Mouse (Mus musculus): ENCODE measurements around the gene Cd72. TPM values are rescaled to one million over a fixed set of nuclear protein-coding genes. Genes with fewer than 3 reads are reported as not detected.

Gene Cd72
- polyA plus RNA-seq, 1 experiment from 2014 or later, result 0.94 TPM

DNA sequence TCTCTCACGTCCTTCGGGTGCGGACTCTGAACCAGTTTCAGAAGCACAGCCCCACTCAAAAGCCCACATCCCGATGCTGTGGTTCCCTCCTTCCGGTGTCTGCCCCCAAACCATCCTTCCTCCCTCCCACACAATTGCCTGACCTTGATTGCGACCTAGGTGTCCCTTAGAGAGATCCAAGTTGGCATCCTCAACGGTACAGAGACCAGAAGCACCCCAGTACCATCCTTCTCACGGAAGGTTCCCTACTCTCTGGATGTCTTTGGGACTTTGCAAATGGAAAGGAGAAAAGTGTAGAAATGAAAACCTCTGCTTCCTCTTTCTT lies 24.1 kb upstream of the Cd72 start:
- H3K9ac ChIP-seq, result peak overlapping the region; percentile 57
- peaks cover 14% of the 10 kb centered on the region for H3K4me1 ChIP-seq (replicated peaks)
- ATAC-seq (ENCODE audit: insufficient read depth), result no peak; the same call in 1 of the 2 replicates
- H3K36me3 ChIP-seq (replicated peaks), result no peaks in the 10 kb centered on the region
- H3K9me3 ChIP-seq (replicated peaks), result no peaks in the 10 kb centered on the region
- H3K4me3 ChIP-seq (replicated peaks), result peak overlapping the region; percentile 57
- WGBS (ENCODE audit: insufficient replicate concordance), result 26% methylated on average over 8 of the region's 8 CpGs
- H3K27ac ChIP-seq (replicated peaks), result peak overlapping the region; percentile 57; the same call in 1 of the 2 replicates
- H3K27me3 ChIP-seq, result peaks cover 8% of the 10 kb centered on the region; the same call in 1 of the 2 replicates
- H3K4me2 ChIP-seq, result peak overlapping the region; percentile 72

DNA sequence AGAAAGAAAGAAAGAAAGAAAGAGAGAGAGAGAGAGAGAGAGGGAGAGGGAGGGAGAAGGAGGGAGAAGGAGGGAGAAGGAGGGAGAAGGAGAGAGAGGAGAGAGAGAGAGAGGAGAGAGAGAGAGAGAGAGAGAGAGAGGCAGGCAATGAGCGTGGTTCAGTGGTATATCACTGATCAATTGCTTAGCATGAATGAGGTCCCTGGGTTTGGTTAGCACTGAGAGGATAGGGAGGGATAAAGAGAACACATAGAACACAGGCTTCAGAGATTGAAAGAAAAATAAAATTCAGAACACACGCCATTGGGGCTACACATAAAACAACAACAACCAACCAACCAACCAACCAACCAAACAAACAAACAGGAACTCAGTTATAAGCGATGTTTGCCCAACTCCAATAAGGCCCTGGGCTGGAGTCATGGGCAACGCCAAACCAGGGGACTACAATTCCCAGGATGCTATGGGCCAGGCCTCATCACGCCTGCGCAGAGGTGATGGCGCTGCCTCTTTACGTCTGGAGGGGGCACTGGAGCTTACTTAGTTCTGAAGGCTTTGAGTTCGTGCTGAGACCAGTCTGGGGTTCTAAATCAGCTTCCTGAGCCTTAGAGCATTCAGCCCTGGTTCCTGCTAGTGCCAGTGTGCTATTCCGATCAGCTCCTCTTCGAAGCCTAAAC lies 23.6 kb upstream of the Cd72 start:
- H3K36me3 ChIP-seq (replicated peaks), result no peaks in the 10 kb centered on the region
- no peaks in the 10 kb centered on the region for H3K9me3 ChIP-seq (replicated peaks)
- peak overlapping the region; percentile 57 for H3K4me3 ChIP-seq (replicated peaks)
- H3K27ac ChIP-seq (replicated peaks), result peak overlapping the region; percentile 57; the same call in 1 of the 2 replicates
- ATAC-seq (ENCODE audit: insufficient read depth), result peak; percentile 86
- H3K4me1 ChIP-seq (replicated peaks), result peaks cover 14% of the 10 kb centered on the region
- peaks cover 4% of the 10 kb centered on the region; the same call in 1 of the 2 replicates for H3K27me3 ChIP-seq
- H3K4me2 ChIP-seq, result peak overlapping the region; percentile 72
- peak overlapping the region; percentile 57 for H3K9ac ChIP-seq
- 9% methylated on average over 11 of the region's 11 CpGs for WGBS (ENCODE audit: insufficient replicate concordance)

DNA sequence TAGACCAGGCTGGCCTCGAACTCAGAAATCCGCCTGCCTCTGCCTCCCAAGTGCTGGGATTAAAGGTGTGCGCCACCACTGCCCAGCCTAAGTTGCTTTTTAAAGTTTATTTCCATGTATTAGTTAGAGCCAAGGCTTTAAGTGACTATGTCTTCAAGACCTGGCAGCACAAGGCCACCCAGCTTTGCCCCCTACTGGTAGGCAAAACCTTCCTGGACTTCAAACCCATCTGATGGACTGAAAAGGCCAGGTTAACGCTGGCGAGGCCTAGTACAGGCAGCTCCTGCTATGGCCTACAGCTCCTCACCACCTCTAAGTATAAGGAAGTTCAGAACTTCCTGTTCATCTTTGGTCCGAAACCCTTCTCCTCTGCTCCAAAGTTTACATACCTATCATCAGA lies 22.2 kb upstream of the Cd72 start:
- Histone ChIP-seq H3K27ac (replicated peaks) (no peak overlapping the region), H3K9ac (no peak overlapping the region), H3K27me3 (no peaks in the 10 kb centered on the region; the same call in 1 of the 2 replicates), H3K9me3 (replicated peaks) (no peaks in the 10 kb centered on the region), H3K36me3 (replicated peaks) (no peaks in the 10 kb centered on the region), H3K4me1 (replicated peaks) (peaks cover 14% of the 10 kb centered on the region), H3K4me3 (replicated peaks) (no peak overlapping the region), H3K4me2 (no peak overlapping the region)
- no peak for ATAC-seq (ENCODE audit: insufficient read depth)
- WGBS (ENCODE audit: insufficient replicate concordance), result 67% methylated on average over 6 of the region's 6 CpGs

DNA sequence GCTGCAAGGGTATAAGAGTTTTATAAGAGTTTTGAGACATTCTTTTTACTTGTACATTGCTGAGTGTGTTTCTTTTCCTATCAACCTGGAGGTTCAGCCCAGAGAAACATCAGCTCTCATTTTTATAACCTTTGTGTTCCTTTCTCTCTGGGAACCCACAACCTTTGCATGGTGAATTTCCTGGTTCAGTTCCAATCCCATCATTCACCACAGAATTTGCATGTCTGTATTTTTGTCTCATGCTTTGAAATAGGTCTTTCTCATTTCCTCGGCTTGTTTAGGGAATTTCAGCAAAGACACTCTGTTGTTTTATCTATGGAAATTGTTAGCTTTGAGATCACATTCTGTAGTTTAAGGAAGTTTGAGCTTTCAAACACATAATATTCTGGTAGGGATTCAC lies 19.2 kb upstream of the Cd72 start:
- Histone ChIP-seq H3K4me1 (replicated peaks) (peaks cover 7% of the 10 kb centered on the region), H3K36me3 (replicated peaks) (no peaks in the 10 kb centered on the region), H3K27me3 (no peaks in the 10 kb centered on the region; the same call in 1 of the 2 replicates), H3K4me3 (replicated peaks) (no peak overlapping the region), H3K9me3 (replicated peaks) (no peaks in the 10 kb centered on the region), H3K9ac (no peak overlapping the region), H3K4me2 (no peak overlapping the region), H3K27ac (replicated peaks) (no peak overlapping the region)
- 40% methylated on average over 1 of the region's 1 CpGs for WGBS (ENCODE audit: insufficient replicate concordance)
- ATAC-seq (ENCODE audit: insufficient read depth), result no peak

DNA sequence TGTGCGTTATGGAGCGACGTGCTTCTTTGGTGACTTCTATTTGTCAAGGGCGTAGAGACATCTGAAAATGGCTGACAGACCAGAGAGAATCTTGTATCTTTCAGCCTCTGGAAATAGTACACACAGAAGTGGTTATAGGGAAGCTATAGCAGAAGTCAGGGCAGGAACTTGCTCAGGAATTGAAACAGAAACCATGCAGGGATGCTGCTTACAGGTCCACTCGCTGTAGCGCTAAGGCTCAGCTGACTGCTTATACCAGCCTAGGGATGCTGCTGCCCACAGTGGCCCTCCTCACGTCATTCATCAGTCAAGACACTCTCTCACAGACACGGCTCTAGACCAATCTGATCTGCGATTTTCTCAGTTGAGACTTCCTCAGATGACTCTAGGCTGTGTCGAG lies 15.9 kb upstream of the Cd72 start:
- Histone ChIP-seq H3K27me3 (no peaks in the 10 kb centered on the region; the same call in 1 of the 2 replicates), H3K9ac (no peak overlapping the region), H3K4me3 (replicated peaks) (no peak overlapping the region), H3K4me2 (no peak overlapping the region), H3K27ac (replicated peaks) (no peak overlapping the region), H3K9me3 (replicated peaks) (no peaks in the 10 kb centered on the region), H3K4me1 (replicated peaks) (no peaks in the 10 kb centered on the region), H3K36me3 (replicated peaks) (no peaks in the 10 kb centered on the region)
- WGBS (ENCODE audit: insufficient replicate concordance), result 77% methylated on average over 10 of the region's 10 CpGs
- ATAC-seq (ENCODE audit: insufficient read depth), result no peak

DNA sequence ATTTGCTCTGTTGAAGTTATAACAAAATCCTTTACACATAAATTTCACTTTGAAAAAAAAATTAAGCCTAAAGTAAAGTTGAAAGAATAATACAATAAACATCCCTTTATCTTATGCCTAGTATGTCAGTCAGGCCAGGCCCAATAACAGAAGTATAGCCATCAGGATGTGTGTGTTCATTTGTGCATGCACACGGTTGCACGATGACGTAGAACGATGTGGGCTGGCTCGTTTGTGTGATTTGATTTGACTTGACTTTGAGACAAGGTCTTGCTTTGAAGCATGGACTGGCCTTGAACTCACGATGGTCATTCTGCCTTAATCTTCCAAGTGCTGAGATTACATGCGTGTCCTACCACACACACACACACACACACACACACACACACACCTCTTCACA lies 12.4 kb upstream of the Cd72 start:
- no peak for ATAC-seq (ENCODE audit: insufficient read depth)
- 71% methylated on average over 7 of the region's 7 CpGs for WGBS (ENCODE audit: insufficient replicate concordance)
- Histone ChIP-seq H3K27ac (replicated peaks) (no peak overlapping the region), H3K4me2 (no peak overlapping the region), H3K9me3 (replicated peaks) (no peaks in the 10 kb centered on the region), H3K4me1 (replicated peaks) (no peaks in the 10 kb centered on the region), H3K36me3 (replicated peaks) (no peaks in the 10 kb centered on the region), H3K27me3 (no peaks in the 10 kb centered on the region), H3K4me3 (replicated peaks) (no peak overlapping the region), H3K9ac (no peak overlapping the region)

DNA sequence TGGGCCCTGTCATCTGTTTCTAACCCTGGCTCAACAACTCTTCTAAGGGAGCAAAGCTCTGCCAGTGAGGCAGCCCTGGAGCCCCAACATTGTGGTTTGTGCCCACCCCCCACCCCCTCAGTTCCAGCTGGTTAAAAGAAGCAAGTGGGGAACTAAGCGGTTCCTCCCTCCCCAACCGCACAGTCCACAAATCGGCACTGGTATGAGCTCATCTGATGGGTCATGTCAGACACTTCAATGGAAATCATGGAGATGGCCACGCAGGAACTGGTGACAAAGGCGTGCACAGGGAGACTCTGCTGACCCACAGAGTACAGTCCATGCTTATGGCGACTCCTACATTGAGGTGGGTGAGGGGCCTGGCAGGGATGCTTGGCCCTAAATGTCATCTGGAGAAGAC lies 11.5 kb upstream of the Cd72 start:
- ATAC-seq (ENCODE audit: insufficient read depth), result no peak
- 43% methylated on average over 6 of the region's 6 CpGs for WGBS (ENCODE audit: insufficient replicate concordance)

DNA sequence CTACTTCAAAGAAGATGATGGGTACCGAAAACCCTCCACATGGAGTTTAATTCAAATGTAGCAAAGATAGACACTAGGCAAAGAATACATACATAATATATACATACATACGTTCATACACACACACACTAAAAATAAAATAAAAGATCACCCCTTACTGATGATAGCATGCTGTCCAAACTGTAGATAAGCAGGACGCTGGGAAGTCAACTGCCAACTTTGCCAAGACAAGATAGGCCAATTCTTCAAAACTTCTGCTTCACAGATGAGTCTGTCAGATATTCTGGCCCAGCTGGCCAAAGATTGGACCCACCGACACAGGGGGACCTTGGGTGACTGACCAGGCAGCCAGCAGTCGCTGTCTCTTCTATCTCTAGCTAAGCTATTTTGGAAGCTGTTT lies 8.7 kb upstream of the Cd72 start:
- no peaks in the 10 kb centered on the region for H3K4me1 ChIP-seq (replicated peaks)
- H3K27ac ChIP-seq (replicated peaks), result no peak overlapping the region
- 0 out of 2 replicates have a peak, but pooled peaks cover 6% of the 10 kb centered on the region for H3K27me3 ChIP-seq
- no peaks in the 10 kb centered on the region for H3K9me3 ChIP-seq (replicated peaks)
- H3K4me3 ChIP-seq (replicated peaks), result no peak overlapping the region
- ATAC-seq (ENCODE audit: insufficient read depth), result no peak
- H3K36me3 ChIP-seq (replicated peaks), result no peaks in the 10 kb centered on the region
- H3K9ac ChIP-seq, result no peak overlapping the region
- no peak overlapping the region for H3K4me2 ChIP-seq
- WGBS (ENCODE audit: insufficient replicate concordance), result 47% methylated on average over 5 of the region's 5 CpGs

More for the DNA sequence above, 11.5 kb upstream of the Cd72 start:
- H3K4me1 ChIP-seq (replicated peaks), result no peaks in the 10 kb centered on the region
- no peak overlapping the region for H3K4me2 ChIP-seq
- no peaks in the 10 kb centered on the region for H3K36me3 ChIP-seq (replicated peaks)
- H3K9me3 ChIP-seq (replicated peaks), result no peaks in the 10 kb centered on the region
- H3K4me3 ChIP-seq (replicated peaks), result no peak overlapping the region
- no peak overlapping the region for H3K27ac ChIP-seq (replicated peaks)
- H3K9ac ChIP-seq, result no peak overlapping the region
- 0 out of 2 replicates have a peak, but pooled peaks cover 4% of the 10 kb centered on the region for H3K27me3 ChIP-seq

DNA sequence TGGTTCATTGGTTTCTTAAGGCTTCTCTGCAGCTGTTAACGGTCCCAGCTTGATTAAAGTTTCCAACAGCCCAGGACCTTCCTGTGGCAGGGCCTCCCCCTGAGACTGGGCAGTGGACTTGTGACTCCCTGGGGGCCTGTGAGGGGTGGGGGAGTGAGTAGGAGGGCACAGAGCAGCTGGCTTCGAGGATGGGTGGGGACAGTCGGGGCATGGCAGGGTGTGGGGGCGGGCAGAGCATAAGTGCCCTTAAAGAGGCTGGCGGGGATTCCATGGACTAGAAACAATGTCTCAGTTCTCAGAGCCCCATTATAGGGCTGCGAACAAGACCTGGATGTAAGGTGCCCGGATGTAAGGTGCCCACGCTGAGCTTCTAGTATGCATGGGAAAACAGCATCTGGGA lies 2.7 kb upstream of the Cd72 start:
- Histone ChIP-seq H3K27me3 (peaks cover 50% of the 10 kb centered on the region), H3K4me1 (replicated peaks) (no peaks in the 10 kb centered on the region; the same call in 1 of the 2 replicates), H3K4me3 (replicated peaks) (no peak overlapping the region), H3K36me3 (replicated peaks) (no peaks in the 10 kb centered on the region), H3K9me3 (replicated peaks) (no peaks in the 10 kb centered on the region), H3K9ac (no peak overlapping the region), H3K4me2 (no peak overlapping the region), H3K27ac (replicated peaks) (no peak overlapping the region)
- WGBS (ENCODE audit: insufficient replicate concordance), result 26% methylated on average over 8 of the region's 8 CpGs
- no peak for ATAC-seq (ENCODE audit: insufficient read depth)

DNA sequence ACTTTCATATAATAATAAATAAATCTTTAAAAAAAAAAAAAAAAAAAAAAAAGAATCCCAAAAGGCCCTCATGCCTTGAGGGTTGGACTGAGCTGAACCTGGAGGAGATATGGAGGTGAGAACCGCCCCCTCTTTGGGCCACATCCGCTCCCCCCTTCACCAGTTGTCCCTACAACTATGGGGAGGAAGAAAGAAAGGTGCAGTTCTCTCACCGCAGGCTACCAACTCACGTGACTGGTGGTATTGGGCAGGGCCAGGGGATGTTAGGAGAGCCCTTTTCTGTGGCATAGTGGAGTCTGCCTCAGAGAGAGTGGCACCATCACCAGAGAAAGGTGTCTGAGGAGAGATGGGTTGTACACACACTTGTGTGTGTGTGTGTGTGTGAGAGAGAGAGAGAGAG lies 2.0 kb upstream of the Cd72 start:
- 9% methylated on average over 4 of the region's 4 CpGs for WGBS (ENCODE audit: insufficient replicate concordance)
- no peak overlapping the region for H3K9ac ChIP-seq
- H3K4me1 ChIP-seq (replicated peaks), result no peaks in the 10 kb centered on the region; the same call in 1 of the 2 replicates
- no peak overlapping the region for H3K27ac ChIP-seq (replicated peaks)
- H3K27me3 ChIP-seq, result peaks cover 57% of the 10 kb centered on the region
- H3K9me3 ChIP-seq (replicated peaks), result no peaks in the 10 kb centered on the region
- no peak for ATAC-seq (ENCODE audit: insufficient read depth)
- no peak overlapping the region for H3K4me2 ChIP-seq
- H3K36me3 ChIP-seq (replicated peaks), result no peaks in the 10 kb centered on the region
- H3K4me3 ChIP-seq (replicated peaks), result no peak overlapping the region

DNA sequence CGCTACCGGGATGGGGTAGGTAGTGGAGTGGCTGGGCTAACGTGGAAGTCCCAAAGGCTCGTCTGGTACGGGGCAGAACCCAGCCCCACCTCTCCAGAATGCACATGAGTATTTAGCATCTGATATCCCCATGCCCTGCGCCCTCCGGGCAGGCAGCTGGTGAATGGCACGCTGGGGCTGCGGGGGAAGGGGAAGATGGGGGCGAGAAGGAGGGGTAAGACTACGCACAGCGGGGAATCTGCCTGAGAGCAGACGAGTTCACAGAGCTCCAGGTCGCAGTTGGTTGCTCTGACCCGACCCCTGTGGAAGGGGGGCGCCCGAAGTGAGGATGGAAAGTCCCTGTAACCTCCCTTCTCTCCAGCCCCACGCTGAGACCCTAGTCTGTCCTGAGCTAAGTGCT lies 1.0 kb downstream of the Cd72 start:
- ATAC-seq (ENCODE audit: insufficient read depth), result no peak
- H3K4me3 ChIP-seq (replicated peaks), result no peak overlapping the region

DNA sequence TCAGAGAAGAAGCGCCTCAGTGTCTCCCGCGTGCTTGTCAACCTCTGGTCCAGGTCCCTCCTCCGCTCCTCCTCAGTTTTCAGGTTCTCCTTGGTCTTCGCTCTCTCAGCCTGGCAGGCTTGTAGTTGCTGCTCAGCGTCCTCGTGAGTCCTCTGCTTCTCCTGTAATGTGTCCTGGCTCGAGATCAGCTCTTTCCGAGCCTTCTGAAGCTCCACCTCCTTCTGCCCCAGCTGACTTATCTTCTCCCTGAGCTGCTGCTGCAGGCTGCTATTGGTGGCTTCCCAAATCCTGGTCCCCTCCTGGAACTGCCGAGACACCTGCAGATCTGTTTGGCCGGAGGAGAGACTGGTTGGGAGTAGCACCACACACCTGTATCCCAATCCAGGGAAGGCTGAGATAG lies 2.1 kb downstream of the Cd72 start:
- H3K4me3 ChIP-seq (replicated peaks), result no peak overlapping the region
- H3K27ac ChIP-seq (replicated peaks), result no peak overlapping the region
- no peak overlapping the region for H3K9ac ChIP-seq
- H3K9me3 ChIP-seq (replicated peaks), result no peaks in the 10 kb centered on the region
- WGBS (ENCODE audit: insufficient replicate concordance), result 35% methylated on average over 11 of the region's 11 CpGs
- no peak overlapping the region for H3K4me2 ChIP-seq
- H3K4me1 ChIP-seq (replicated peaks), result no peaks in the 10 kb centered on the region; the same call in 1 of the 2 replicates
- H3K36me3 ChIP-seq (replicated peaks), result no peaks in the 10 kb centered on the region
- H3K27me3 ChIP-seq, result peaks cover 54% of the 10 kb centered on the region
- no peak for ATAC-seq (ENCODE audit: insufficient read depth)

More for the DNA sequence above, 1.0 kb downstream of the Cd72 start:
- Histone ChIP-seq H3K27ac (replicated peaks) (no peak overlapping the region), H3K9me3 (replicated peaks) (no peaks in the 10 kb centered on the region), H3K4me2 (peak overlapping the region; percentile 25), H3K4me1 (replicated peaks) (no peaks in the 10 kb centered on the region; the same call in 1 of the 2 replicates), H3K36me3 (replicated peaks) (no peaks in the 10 kb centered on the region), H3K27me3 (peaks cover 54% of the 10 kb centered on the region), H3K9ac (no peak overlapping the region)
- WGBS (ENCODE audit: insufficient replicate concordance), result 2% methylated on average over 18 of the region's 18 CpGs

All from liver, embryonic 15.5 days (tissue).